Mouse (Mus musculus) heart, postnatal 14 days (tissue): ENCODE data around the gene Mpped2. TPM values are rescaled to one million over a fixed set of nuclear protein-coding genes. Genes with fewer than 3 reads are reported as not detected.

Experiments used
- DNase-seq, 2 experiments: peaks; one replicate each; pipeline ENCODE4 v3.0.0; 2021 to 2022
- intact Hi-C: fragments of 180-260 bp; cut with DNase I; formaldehyde crosslinking; loops from one replicate; pipeline ENCODE4 v1.15.1; 2025
- total RNA-seq, 2 experiments: library from RNA; stranded (reverse); gene quantifications; 2 replicates each; pipeline ENCODE4 v1.2.3; 2021

The Mpped2 gene
- total RNA-seq, 2 experiments from 2014 or later: 14.8 to 22.1 TPM

DNA sequence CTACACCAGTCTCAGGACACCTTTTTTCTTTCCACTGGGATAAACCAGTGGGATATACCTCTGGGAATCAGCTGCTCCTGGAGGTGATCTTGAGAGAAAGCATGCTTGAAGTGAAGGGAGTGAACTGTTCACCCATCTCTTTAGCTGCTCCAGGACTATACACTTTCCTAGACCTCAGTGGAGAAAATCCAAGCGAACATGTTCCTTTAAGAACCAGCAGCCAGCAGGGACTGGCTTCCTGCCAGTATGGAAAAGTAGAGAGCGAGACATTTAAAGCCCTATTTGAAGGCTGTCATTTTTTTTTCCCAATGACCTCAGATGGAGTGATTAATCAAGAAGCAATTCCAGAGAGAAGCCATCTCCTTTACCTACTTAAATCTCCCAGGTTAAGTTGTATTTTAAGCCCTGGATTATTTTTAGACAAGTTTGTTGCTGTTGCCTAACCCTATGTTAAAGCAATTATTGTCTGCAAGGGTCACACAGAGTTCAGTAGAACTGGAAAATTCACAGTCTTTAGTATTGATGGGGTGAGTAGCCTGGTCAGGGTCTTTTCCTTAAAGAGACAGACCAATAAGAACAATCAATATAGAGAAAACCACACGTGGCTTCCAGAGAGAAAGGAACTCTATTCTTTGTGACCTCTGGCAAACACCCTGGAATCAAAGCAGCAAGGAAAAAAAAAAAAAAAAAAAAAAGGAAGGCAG is 196.4 kb downstream of the Mpped2 start:
- DNase-seq: peak; percentile 42 to 69
- intact Hi-C loops: no loop called here

DNA sequence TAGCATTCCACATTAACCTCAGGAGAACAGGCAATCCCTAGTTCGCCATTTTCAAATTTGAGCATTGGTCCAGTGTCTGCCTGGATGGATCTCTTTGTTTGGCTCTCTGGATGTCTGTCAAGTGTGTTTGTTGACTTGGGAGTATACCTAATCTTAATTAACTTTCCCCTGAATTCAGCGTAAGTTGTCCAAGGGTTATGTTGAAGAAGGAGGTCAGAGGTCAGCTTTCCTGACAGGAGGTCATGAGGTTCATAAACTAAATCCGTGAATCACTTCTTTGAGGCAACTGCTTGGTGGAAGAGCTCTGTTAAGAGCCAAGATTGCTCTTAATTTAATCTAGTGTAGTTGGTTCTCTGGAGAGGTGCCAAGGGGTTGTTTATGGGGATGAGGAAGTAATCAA is 200.3 kb downstream of the Mpped2 start:
- DNase-seq: no peak
- intact Hi-C loops: no loop called here

DNA sequence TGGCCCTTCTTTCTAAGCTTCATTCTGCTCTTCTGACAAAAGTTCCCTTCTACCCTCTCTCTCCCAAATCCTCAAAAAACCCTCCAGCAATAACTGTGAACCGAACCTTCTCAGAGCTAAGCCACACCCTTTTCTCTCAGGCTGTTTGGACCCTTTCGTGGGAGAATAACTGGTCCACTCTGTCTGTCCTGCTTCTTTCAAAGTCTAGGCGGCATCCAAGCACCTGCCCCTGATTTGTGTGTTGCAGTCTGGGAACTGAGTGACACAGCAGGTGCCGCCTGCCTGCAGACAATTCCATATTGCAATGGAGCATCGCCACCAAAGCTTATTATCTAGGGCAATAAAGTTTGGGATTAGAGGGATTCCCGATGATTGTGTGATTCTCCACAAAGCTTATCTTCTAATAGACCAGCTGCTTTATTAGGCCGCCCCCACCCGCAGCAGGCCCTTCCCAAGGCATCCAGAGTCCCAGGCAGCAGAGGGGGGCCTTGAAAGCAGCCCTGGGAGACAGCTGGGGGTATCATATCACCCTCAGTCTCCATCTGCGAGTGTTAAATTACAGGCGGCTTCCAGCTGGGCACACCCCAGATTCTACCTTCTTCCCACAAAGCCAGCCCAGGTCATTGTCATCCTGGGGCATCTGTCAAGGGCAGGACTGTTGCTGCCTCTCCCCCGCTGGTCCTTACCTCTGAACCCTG is 202.4 kb downstream of the Mpped2 start:
- intact Hi-C loops: no loop called here

DNA sequence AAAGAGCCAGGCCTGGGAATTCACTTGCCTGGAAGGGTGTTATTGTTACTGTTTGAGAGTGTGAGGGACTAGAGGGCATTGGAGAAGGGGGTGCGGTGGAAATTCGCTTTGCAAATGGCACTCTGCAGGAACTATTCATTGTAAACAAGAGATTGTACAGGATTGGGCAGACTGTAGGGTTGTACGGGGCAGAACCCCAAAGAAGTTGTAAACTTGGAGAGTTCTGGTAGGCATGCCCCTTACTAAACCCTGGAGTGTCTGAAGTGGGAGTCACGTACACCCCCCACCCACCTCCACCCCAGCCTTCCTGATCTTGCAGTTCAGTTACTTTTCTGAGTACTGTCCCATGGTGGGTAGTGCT is 202.9 kb downstream of the Mpped2 start:
- DNase-seq: no peak
- intact Hi-C loops: no loop called here

More for the DNA sequence above, 202.4 kb downstream of the Mpped2 start:
- DNase-seq: no peak

- DNase-seq: no peak
- intact Hi-C loops: no loop called here
These were observed 218.9 kb downstream of the Mpped2 start for GRCm38 (mm10) chr2:106911951-106912480.
